Mouse (Mus musculus): ENCODE results near the gene Cdh23.

Cdh23 gene

DNA sequence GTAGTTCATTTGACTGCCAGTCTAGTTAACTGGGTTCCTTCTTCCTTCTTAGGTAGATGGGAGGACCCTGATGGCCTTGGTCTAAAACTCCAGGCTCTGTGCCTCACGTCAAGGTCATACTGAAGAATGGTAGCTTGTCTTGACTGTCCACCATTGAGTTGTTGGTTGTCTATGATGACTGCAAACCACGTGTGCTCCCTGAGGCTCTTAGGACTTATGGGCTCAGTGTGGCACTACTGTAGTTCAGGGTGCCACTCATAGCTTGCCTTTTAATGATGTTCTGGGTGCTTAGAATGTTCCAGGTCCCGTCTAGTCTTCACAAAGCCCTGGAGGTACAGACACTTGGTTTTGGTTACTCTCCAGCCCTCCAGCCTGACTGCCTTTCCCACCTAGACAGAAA is 417.5 kb downstream of the Cdh23 start:
- no peak for DNase-seq

DNA sequence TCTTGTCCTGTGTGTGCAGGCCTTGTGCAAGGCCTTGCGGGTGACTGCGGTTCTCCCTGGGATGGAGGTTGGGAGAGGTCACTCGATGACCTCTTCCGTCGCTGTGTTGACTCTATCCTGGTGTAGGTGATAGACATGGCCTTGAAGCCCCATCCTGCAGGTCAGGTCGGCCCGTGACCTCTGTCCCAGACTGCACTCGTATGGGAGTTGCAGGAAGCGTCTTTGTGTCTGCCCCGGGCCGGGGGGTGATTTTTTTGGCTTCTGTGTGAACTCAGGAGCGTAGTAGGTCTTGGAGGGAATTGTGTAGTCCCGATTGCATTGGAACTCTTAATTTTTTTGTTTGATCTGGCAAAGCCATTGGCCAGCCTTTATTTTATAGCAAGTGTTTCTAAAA is 418.3 kb downstream of the Cdh23 start:
- no peak for DNase-seq

- peak; percentile 96 for DNase-seq
Measured at GRCm38 (mm10) chr10:60277207-60278005, 418.9 kb downstream of the Cdh23 start, which contains the start of gene Psap. Gene Psap, plus strand, starts transcription at chr10:60277627.

DNA sequence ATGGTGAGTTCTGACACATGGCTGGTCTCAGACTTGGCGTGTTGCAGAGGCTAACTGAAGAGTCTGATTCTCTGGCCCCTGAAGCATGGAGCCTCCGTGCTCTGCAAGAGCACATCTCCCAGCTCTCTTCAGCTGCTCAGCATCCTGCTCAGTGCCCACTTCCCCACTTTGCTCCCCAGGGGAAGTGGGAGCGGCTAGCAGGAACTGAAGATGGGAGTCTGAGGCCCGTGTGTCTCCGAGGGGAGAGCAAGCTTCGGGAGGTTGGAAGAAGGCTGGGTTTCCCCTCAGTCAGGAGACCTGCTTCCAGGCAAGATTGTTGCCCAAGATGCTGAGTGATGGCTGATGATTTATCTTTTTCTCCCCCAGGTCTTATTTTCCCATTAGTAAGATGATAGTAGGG is 422.9 kb downstream of the Cdh23 start:
- no peak for DNase-seq

GRCm38 (mm10) chr10:60272241-60272640 is 424.0 kb downstream of the Cdh23 start:
- no peak for DNase-seq

- no peak for DNase-seq
Measured at GRCm38 (mm10) chr10:60271015-60271414, 425.3 kb downstream of the Cdh23 start.

- no peak for DNase-seq
Measured at GRCm38 (mm10) chr10:60269141-60270064, 426.9 kb downstream of the Cdh23 start.

DNA sequence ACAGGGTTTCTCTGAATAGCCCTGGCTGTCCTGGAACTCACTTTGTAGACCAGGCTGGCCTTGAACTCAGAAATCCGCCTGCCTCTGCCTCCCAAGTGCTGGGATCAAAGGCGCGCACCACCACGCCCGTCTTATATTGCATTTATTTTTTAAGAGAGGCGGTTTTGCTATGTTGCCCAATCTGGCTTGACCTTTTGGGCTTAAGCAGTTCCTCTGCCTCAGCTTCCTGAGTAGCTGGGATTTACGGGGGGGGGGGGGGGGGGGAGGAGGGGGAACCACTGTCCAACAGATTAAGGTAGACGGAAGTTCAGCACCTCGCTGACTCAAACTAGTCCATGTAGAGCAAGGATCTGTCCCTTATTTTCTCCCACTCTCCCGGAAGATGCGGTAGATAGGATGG is 427.6 kb downstream of the Cdh23 start:
- DNase-seq, result no peak

- no peak for DNase-seq
Measured at GRCm38 (mm10) chr10:60266842-60267401, 429.4 kb downstream of the Cdh23 start.

DNA sequence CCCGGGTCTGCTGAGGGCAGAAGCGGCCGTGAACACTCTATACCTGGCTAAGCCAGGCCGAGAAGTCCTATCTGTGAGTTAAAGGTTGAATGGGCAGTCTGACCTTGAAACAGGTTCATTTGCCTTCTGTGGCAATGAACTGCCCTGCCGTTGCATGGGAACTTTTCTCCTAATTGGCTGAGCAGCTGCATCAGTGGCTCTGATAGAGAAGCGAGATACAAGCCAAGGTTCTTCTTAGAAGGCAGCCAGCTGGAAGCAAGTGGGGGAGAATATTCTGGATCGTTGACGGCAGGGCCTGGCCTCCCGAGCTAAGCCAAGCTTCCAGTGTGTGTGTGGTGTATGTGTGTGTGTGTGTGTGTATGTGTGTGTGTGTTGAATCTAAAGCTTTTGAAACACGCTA is 431.0 kb downstream of the Cdh23 start:
- no peak for DNase-seq

- DNase-seq, result no peak
Measured at GRCm38 (mm10) chr10:60263351-60263750, 432.9 kb downstream of the Cdh23 start.

- DNase-seq, result no peak
Measured at GRCm38 (mm10) chr10:60262386-60262785, 433.9 kb downstream of the Cdh23 start.

- no peak for DNase-seq
Measured at GRCm38 (mm10) chr10:60261530-60261929, 434.8 kb downstream of the Cdh23 start.

DNA sequence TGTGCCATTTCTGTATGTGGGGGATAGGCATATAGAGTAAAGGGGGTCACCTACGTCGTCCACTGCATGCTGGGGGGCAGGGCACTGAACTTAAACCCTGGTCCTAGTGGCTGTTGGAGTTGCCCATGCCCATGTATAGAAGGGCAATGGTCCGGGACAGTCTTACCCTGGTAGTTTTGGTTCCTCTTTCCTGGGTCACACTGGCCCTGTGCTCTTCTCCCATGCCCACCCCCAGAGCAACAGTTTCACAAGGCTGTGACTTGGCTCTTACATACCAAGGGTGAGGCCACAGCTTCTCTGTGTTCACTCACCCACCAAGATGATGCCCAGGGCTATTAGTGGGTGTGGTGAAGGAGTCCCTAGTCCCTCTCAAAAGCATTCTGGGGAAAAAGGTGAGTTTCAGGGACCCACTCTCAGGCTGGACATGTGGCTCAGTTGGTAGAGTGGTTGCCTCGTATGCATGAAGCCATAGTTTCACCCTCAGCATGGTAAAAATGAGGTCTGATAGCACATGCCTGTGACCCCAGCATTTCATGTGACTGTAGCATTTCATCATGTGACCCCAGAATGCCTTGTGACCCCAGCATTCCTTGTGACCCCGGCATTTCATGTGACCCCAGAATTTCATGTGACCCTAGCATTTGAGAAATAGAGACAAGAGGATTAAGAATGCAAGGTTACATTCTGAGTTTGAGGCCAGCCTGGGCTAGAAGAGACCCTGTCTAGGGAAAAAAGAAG is 435.6 kb downstream of the Cdh23 start:
- DNase-seq, result no peak

- no peak for DNase-seq
Measured at GRCm38 (mm10) chr10:60257261-60257825, 438.9 kb downstream of the Cdh23 start.

GRCm38 (mm10) chr10:60256088-60256487 is 440.2 kb downstream of the Cdh23 start:
- no peak for DNase-seq
